Mouse (Mus musculus): ENCODE measurements around the gene Tpst1. TPM values are rescaled to one million over a fixed set of nuclear protein-coding genes. Genes with fewer than 3 reads are reported as not detected.

The Tpst1 gene
- polyA plus RNA-seq, 1 experiment: 22.3 TPM

DNA sequence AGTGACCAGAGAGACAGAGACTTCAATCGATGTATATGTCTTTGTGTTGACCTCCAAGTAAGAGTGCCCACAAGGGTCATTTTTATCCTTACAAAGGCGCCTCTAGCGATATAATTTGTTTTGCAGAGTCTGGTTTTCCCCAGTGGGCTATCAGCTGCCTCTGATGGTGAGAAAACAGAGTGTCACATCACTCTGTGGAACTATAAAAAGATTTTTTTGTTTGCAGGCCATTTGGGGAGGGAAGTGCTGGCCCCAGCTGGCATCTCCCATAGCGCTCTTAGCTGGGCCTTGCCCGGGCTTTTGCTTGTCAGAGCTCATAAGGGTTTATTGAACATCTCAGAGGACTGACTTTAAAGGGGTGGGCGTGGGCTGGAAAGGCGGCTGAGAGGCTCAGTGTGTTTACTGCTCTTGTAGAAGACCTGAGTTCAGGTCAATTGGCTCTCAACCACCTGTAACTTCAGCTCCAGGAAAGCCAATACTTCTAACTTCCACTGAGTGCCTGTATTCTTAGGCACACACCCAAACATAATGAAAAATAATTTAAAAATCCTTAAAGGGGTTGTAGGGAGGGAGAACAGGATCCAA lies 76.7 kb downstream of the Tpst1 start:
- Histone ChIP-seq H3K4me3 (ENCODE audit: insufficient read depth, poor library complexity, severe bottlenecking) (no peak overlapping the region), H3K27me3 (ENCODE audit: control insufficient read depth, insufficient read depth, insufficient read length) (no peaks in the 10 kb centered on the region), H3ac (ENCODE audit: control insufficient read depth, insufficient read length, low read depth) (no peak overlapping the region), H3K79me2 (ENCODE audit: control insufficient read depth, insufficient read depth) (no peaks in the 10 kb centered on the region), H3K79me3 (ENCODE audit: low read depth) (no peaks in the 10 kb centered on the region), H3K36me3 (ENCODE audit: control insufficient read depth, insufficient read depth) (no peaks in the 10 kb centered on the region)
- TF ChIP-seq MYOG (IDR thresholded peaks at IDR 0.05; ENCODE audit: control insufficient read depth, extremely low read depth, insufficient read length) (no peak), MAX (IDR thresholded peaks at IDR 0.05) (no peak)

- TF ChIP-seq CTCF (IDR thresholded peaks at IDR 0.05; ENCODE audit: control insufficient read depth, insufficient read depth, insufficient read length) (no peak), FOSL1 (IDR thresholded peaks at IDR 0.05; ENCODE audit: insufficient read depth, low read length, poor library complexity, severe bottlenecking) (no peak), MYOD1 (IDR thresholded peaks at IDR 0.05; ENCODE audit: control insufficient read depth, insufficient read length, low read depth) (no peak), CEBPB (IDR thresholded peaks at IDR 0.05; ENCODE audit: low read depth) (no peak), USF1 (IDR thresholded peaks at IDR 0.05; ENCODE audit: low read depth) (no peak), MYOG (IDR thresholded peaks at IDR 0.05; ENCODE audit: control insufficient read depth, extremely low read depth, insufficient read length) (no peak), MAX (IDR thresholded peaks at IDR 0.05) (no peak)
- no peaks in the 10 kb centered on the region for H3K79me3 ChIP-seq (ENCODE audit: low read depth)
- H3K36me3 ChIP-seq (ENCODE audit: control insufficient read depth, insufficient read depth): no peaks in the 10 kb centered on the region
- no peaks in the 10 kb centered on the region for H3K79me2 ChIP-seq (ENCODE audit: control insufficient read depth, insufficient read depth)
- no peak overlapping the region for H3ac ChIP-seq (ENCODE audit: control insufficient read depth, insufficient read length, low read depth)
- no peak overlapping the region for H3K4me3 ChIP-seq (ENCODE audit: insufficient read depth, poor library complexity, severe bottlenecking)
- no peaks in the 10 kb centered on the region for H3K27me3 ChIP-seq (ENCODE audit: control insufficient read depth, insufficient read depth, insufficient read length)
These were observed 81.2 kb downstream of the Tpst1 start for GRCm38 (mm10) chr5:130154286-130154685.

GRCm38 (mm10) chr5:130158545-130158944 lies 85.4 kb downstream of the Tpst1 start:
- TF ChIP-seq MAX (IDR thresholded peaks at IDR 0.05) (no peak), CTCF (IDR thresholded peaks at IDR 0.05; ENCODE audit: control insufficient read depth, insufficient read depth, insufficient read length) (no peak), USF1 (IDR thresholded peaks at IDR 0.05; ENCODE audit: low read depth) (no peak), MYOG (IDR thresholded peaks at IDR 0.05; ENCODE audit: control insufficient read depth, extremely low read depth, insufficient read length) (no peak), FOSL1 (IDR thresholded peaks at IDR 0.05; ENCODE audit: insufficient read depth, low read length, poor library complexity, severe bottlenecking) (no peak), CEBPB (IDR thresholded peaks at IDR 0.05; ENCODE audit: low read depth) (no peak), MYOD1 (IDR thresholded peaks at IDR 0.05; ENCODE audit: control insufficient read depth, insufficient read length, low read depth) (no peak)

GRCm38 (mm10) chr5:130159761-130160201 lies 86.7 kb downstream of the Tpst1 start:
- no peaks in the 10 kb centered on the region for H3K36me3 ChIP-seq (ENCODE audit: control insufficient read depth, insufficient read depth)
- no peaks in the 10 kb centered on the region for H3K27me3 ChIP-seq (ENCODE audit: control insufficient read depth, insufficient read depth, insufficient read length)
- H3K4me3 ChIP-seq (ENCODE audit: insufficient read depth, poor library complexity, severe bottlenecking): no peak overlapping the region
- H3K79me2 ChIP-seq (ENCODE audit: control insufficient read depth, insufficient read depth): no peaks in the 10 kb centered on the region
- no peaks in the 10 kb centered on the region for H3K79me3 ChIP-seq (ENCODE audit: low read depth)
- no peak for TF ChIP-seq MYOG (IDR thresholded peaks at IDR 0.05; ENCODE audit: control insufficient read depth, extremely low read depth, insufficient read length)
- TF ChIP-seq USF1 (IDR thresholded peaks at IDR 0.05; ENCODE audit: low read depth): no peak
- no peak for TF ChIP-seq MYOD1 (IDR thresholded peaks at IDR 0.05; ENCODE audit: control insufficient read depth, insufficient read length, low read depth)
- TF ChIP-seq CTCF (IDR thresholded peaks at IDR 0.05; ENCODE audit: control insufficient read depth, insufficient read depth, insufficient read length): no peak
- no peak for TF ChIP-seq FOSL1 (IDR thresholded peaks at IDR 0.05; ENCODE audit: insufficient read depth, low read length, poor library complexity, severe bottlenecking)
- TF ChIP-seq CEBPB (IDR thresholded peaks at IDR 0.05; ENCODE audit: low read depth): no peak
- no peak for TF ChIP-seq MAX (IDR thresholded peaks at IDR 0.05)
- H3ac ChIP-seq (ENCODE audit: control insufficient read depth, insufficient read length, low read depth): no peak overlapping the region

More at GRCm38 (mm10) chr5:130158545-130158944, 85.4 kb downstream of the Tpst1 start:
- no peak overlapping the region for H3K4me3 ChIP-seq (ENCODE audit: insufficient read depth, poor library complexity, severe bottlenecking)
- no peaks in the 10 kb centered on the region for H3K79me3 ChIP-seq (ENCODE audit: low read depth)
- no peak overlapping the region for H3ac ChIP-seq (ENCODE audit: control insufficient read depth, insufficient read length, low read depth)
- H3K36me3 ChIP-seq (ENCODE audit: control insufficient read depth, insufficient read depth): no peaks in the 10 kb centered on the region
- H3K27me3 ChIP-seq (ENCODE audit: control insufficient read depth, insufficient read depth, insufficient read length): no peaks in the 10 kb centered on the region
- no peaks in the 10 kb centered on the region for H3K79me2 ChIP-seq (ENCODE audit: control insufficient read depth, insufficient read depth)

DNA sequence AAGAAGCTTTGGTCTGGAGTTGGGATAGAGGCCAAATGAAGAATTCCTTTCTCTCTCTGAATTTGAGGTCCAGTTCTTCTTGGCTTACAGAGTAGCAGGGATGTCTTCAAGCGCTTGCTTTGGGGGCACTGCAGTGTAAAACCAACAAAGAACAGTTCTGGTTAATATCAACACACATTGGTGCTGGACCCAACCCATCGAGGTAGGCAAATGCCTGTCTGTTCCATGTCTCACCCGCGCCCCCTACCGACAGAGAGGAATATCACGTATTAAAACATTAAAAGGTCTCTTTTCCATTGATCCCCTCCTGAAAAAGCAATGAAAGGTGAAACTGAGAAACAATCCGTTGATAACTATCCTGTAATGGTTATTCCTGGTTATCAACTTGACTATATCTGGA lies 90.5 kb downstream of the Tpst1 start:
- Histone ChIP-seq H3K36me3 (ENCODE audit: control insufficient read depth, insufficient read depth) (no peaks in the 10 kb centered on the region), H3K79me2 (ENCODE audit: control insufficient read depth, insufficient read depth) (no peaks in the 10 kb centered on the region), H3K4me3 (ENCODE audit: insufficient read depth, poor library complexity, severe bottlenecking) (no peak overlapping the region), H3K27me3 (ENCODE audit: control insufficient read depth, insufficient read depth, insufficient read length) (no peaks in the 10 kb centered on the region), H3K79me3 (ENCODE audit: low read depth) (no peaks in the 10 kb centered on the region), H3ac (ENCODE audit: control insufficient read depth, insufficient read length, low read depth) (no peak overlapping the region)
- TF ChIP-seq FOSL1 (IDR thresholded peaks at IDR 0.05; ENCODE audit: insufficient read depth, low read length, poor library complexity, severe bottlenecking): no peak
- TF ChIP-seq MYOG (IDR thresholded peaks at IDR 0.05; ENCODE audit: control insufficient read depth, extremely low read depth, insufficient read length): no peak
- TF ChIP-seq CTCF (IDR thresholded peaks at IDR 0.05; ENCODE audit: control insufficient read depth, insufficient read depth, insufficient read length): peak; percentile 25

DNA sequence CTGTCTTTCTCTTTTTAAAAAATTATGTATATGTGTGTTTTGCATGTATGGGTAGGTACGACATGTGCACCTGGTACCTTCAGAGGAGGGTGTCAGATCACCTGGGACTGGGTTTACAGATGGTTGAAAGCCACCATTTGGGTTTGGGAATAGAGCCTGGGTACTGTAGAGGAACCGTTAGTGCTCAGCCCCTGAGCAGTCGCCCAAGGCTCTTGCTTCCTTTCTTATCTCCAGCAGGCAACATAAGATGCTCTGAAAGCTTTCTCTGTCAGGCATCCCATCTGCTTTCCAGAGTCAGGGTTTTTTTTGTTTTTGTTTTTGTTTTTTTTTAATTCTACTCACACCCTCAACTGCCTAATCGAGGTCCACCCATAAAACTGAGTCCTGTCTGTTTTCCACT lies 92.1 kb downstream of the Tpst1 start:
- no peaks in the 10 kb centered on the region for H3K27me3 ChIP-seq (ENCODE audit: control insufficient read depth, insufficient read depth, insufficient read length)
- no peaks in the 10 kb centered on the region for H3K79me2 ChIP-seq (ENCODE audit: control insufficient read depth, insufficient read depth)
- H3ac ChIP-seq (ENCODE audit: control insufficient read depth, insufficient read length, low read depth): no peak overlapping the region
- no peak overlapping the region for H3K4me3 ChIP-seq (ENCODE audit: insufficient read depth, poor library complexity, severe bottlenecking)
- no peak for TF ChIP-seq CEBPB (IDR thresholded peaks at IDR 0.05; ENCODE audit: low read depth)
- TF ChIP-seq USF1 (IDR thresholded peaks at IDR 0.05; ENCODE audit: low read depth): no peak
- no peak for TF ChIP-seq MYOD1 (IDR thresholded peaks at IDR 0.05; ENCODE audit: control insufficient read depth, insufficient read length, low read depth)
- TF ChIP-seq CTCF (IDR thresholded peaks at IDR 0.05; ENCODE audit: control insufficient read depth, insufficient read depth, insufficient read length): no peak
- no peak for TF ChIP-seq FOSL1 (IDR thresholded peaks at IDR 0.05; ENCODE audit: insufficient read depth, low read length, poor library complexity, severe bottlenecking)
- TF ChIP-seq MAX (IDR thresholded peaks at IDR 0.05): no peak
- TF ChIP-seq MYOG (IDR thresholded peaks at IDR 0.05; ENCODE audit: control insufficient read depth, extremely low read depth, insufficient read length): no peak
- no peaks in the 10 kb centered on the region for H3K36me3 ChIP-seq (ENCODE audit: control insufficient read depth, insufficient read depth)
- peaks cover 1% of the 10 kb centered on the region for H3K79me3 ChIP-seq (ENCODE audit: low read depth)
